Mouse (Mus musculus) limb, embryonic 14.5 days (tissue): Measurements from ENCODE around the gene Sbk3. TPM values are rescaled to one million over a fixed set of nuclear protein-coding genes. Genes with fewer than 3 reads are reported as not detected.

ENCODE experiments used
- ATAC-seq: fragments of 200-750 bp; cut with Nextera tagmentation; 2 replicates; pipeline ENCODE4 v1.8.0; 2017; ENCODE audit warnings: low read depth, moderate number of reproducible peaks, moderate TSS enrichment; ENCODE audit not compliant: low FRiP score
- DNase-seq: peaks from one replicate; pipeline ENCODE4 v3.0.0-alpha.2; 2015; ENCODE audit warnings: low spot score
- H3K27ac ChIP-seq: fragments of 300-500 bp; sonication (generic); replicated peaks from 2 replicates; pipeline ENCODE4 v1.5.1; 2014; ENCODE audit warnings: low read depth, mild to moderate bottlenecking, low read length, moderate library complexity, mixed read lengths
- H3K27me3 ChIP-seq: fragments of 300-500 bp; sonication (generic); 2 replicates; pipeline ENCODE4 v1.6.1; 2014; ENCODE audit warnings: low read length, mixed read lengths; ENCODE audit not compliant: control insufficient read depth, insufficient read depth
- H3K36me3 ChIP-seq: fragments of 300-500 bp; sonication (generic); 2 replicates; pipeline ENCODE4 v1.6.1; 2014; ENCODE audit warnings: mild to moderate bottlenecking, low read length, moderate library complexity, mixed read lengths; ENCODE audit not compliant: control insufficient read depth, insufficient read depth
- H3K4me1 ChIP-seq: fragments of 300-500 bp; sonication (generic); 2 replicates; pipeline ENCODE4 v1.6.1; 2014; ENCODE audit warnings: antibody characterized with exemption, low read length, mixed read lengths; ENCODE audit not compliant: control insufficient read depth, insufficient read depth
- H3K4me2 ChIP-seq: fragments of 300-500 bp; sonication (generic); replicated peaks from 2 replicates; pipeline ENCODE4 v1.6.1; 2014; ENCODE audit warnings: low read depth, mild to moderate bottlenecking, low read length, moderate library complexity; ENCODE audit not compliant: severe bottlenecking
- H3K4me3 ChIP-seq: fragments of 300-500 bp; sonication (generic); replicated peaks from 2 replicates; pipeline ENCODE4 v1.5.1; 2014; ENCODE audit warnings: low read length
- H3K9ac ChIP-seq: fragments of 300-500 bp; sonication (generic); 2 replicates; pipeline ENCODE4 v1.6.1; 2014; ENCODE audit warnings: mild to moderate bottlenecking, low read depth, low read length, moderate library complexity; ENCODE audit not compliant: severe bottlenecking
- H3K9me3 ChIP-seq: fragments of 300-500 bp; sonication (generic); 2 replicates; pipeline ENCODE4 v1.6.1; 2016; ENCODE audit warnings: low read length; ENCODE audit not compliant: control insufficient read depth
- POLR2A ChIP-seq: fragments of 200-500 bp; IDR thresholded peaks from 2 replicates; pipeline ENCODE4 v1.8.0; 2012; ENCODE audit warnings: inconsistent platforms, mild to moderate bottlenecking, moderate library complexity, borderline replicate concordance; ENCODE audit not compliant: insufficient read depth, insufficient read length; ENCODE audit errors: extremely low read depth
- WGBS: fragments of 180-500 bp; shearing (Covaris S2); extraction: QIAGEN DNeasy Blood & Tissue Kit; methylation state at CpG from one replicate; pipeline ENCODE4 v1.1.7; 2014; 5-methylcytosine and 5-hydroxymethylcytosine counted together
- polyA plus RNA-seq, 2 experiments: library from polyadenylated mRNA; depleted of rRNA in 1 of 2; stranded (reverse) in 1 of 2; unstranded in 1 of 2; fragments of >200 nt; fragmentation: Nextera tagmentation in 1 of 2; extraction: Ambion mirVana in 1 of 2; gene quantifications; 2 replicates each; pipeline versions ENCODE4 v1.2.1 to v1.2.3; 2012 to 2014

The Sbk3 gene
- polyA plus RNA-seq, 2 experiments = 0.06 to 0.15 TPM

DNA sequence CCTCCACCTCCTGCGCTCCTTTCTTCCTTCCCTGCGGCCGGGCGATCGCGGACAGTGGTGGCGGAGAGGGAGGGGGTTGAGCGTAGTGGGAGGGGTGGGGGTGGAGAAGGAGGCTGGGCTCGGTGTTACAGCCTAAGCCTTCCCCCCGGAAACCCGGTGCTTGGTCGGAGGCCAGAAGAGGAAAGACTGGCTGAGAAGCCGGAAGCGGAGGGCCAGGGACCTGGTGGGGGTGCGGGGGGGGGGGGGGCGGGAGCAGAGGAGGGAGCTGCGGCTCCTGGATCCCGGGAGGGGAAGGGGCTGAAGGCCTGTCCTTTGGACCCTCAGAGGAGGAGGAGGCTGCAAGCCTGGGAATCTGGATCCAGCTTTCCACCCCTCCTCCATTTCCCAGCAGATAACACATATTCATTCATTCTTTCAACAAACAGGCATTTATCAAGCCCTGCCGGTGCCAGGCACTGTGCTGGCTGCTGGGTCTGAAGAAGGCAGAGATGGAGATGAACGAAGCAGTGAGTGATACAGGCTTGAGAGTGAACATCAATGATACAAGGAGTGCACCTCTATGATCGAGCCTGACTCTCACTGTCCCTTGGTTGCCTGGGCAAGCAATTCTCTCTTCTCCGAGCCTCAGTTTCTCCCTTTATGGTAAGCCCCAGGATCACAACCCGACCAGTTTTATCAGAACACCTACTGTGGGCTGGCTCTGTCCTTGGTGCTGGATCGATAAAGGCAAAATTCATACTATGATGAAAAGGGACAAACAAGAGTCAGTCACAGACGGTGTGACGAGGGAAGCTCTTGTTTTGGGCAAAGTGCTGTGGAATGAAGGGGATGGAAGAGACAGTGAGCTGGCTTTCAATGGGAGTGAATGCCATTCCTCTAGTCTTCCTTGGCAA lies 25.3 kb upstream of the Sbk3 start, which contains the start of gene Zfp579:
Gene Zfp579 (minus strand): TSS at position 156 of the 893 bp plus-strand sequence.
- H3K27me3 ChIP-seq = peaks cover 16% of the 10 kb centered on the region
- DNase-seq (peak; percentile 92), ATAC-seq (peak; percentile 94)
- peak within 1 kb of the TSS; percentile 55 for H3K4me3 ChIP-seq
- H3K9me3 ChIP-seq = 0 out of 2 replicates have a peak, but pooled peaks cover 3% of the 10 kb centered on the region
- H3K27ac ChIP-seq = no peak within 1 kb of the TSS
- 5% methylated on average over 22 of the region's 26 CpGs for WGBS
- peak within 1 kb of the TSS; percentile 72 for H3K9ac ChIP-seq
- H3K4me1 ChIP-seq = peaks cover 17% of the 10 kb centered on the region
- TF ChIP-seq POLR2A = peak; percentile 66; the same call in 1 of the 2 replicates
- peak within 1 kb of the TSS; percentile 81 for H3K4me2 ChIP-seq
- peaks cover 24% of the 10 kb centered on the region for H3K36me3 ChIP-seq

DNA sequence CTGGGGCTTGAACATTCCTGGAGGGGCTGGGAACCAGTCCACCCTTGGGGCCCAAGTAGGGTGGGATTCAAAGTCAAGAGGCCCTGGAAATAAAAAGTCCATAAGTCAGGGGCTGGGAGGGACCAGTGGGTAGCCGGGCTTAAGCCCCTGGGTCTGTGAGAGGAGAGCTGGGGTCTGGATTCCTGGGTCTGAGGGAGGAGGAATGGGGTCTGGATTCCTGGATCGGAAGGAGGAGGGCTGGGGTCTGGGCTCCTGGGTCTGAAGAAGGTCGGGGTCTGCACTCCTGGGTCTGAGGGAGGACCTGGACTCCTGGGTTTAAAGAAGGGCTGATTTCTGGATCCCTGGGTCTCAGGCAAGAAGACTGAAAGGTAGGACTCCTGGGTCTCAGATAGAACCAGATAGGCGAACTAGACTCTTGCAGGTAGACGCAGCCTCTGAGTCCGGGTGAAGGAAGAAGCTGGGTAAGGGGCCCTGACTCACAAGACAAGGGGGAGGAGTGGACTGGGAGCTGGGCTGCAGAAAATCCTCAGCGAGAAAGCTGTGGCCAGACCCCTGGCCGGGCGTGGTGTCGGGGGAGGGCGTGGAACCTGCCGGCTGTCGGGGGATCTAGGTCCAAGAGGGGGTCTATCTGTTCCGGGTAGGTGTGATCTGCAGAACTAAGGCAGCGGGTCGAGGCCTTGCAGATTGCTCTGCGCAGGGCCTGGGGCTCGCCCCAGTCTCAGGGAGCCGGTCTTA lies 24.5 kb upstream of the Sbk3 start:
- DNase-seq (no peak), ATAC-seq (peak; percentile 66)
- H3K27ac ChIP-seq = no peak overlapping the region

DNA sequence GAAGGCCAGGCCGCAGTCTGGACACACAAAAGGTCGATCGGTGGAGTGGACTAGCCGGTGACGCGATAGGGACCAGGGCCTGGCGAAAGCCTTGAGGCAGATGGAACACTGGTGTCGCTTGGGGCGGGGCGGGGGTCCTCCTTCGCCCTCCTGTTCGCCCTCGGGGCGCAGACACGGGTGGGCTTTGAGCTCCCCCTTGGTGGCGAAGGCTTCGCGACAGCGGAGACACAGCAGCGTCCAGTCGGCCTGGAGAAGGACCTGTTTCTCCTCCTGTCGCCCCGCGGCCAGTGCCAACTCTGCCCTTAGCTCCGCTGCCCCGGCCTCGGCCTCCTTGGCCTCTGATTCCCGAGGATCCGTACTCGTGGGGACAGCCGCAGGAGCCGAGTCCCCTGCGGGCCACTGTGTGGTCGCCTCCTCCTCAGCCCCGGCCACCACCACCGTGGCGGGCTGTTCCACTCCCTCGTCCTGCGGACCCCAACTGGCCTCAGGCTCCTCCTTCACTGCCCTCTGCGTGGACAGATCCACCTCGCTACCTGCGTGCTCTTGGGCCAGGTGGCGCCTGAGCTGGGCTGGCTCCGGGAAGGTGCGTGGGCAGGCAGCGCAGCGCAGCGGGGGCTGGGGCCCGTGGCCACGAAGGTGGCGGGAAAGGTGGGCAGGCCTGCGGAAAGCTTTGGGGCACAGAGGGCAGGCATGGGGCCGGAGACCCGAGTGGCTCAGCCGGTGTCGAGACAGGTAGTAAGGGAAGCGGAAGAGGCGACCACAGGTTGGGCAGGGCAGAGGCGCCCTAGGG lies 23.2 kb upstream of the Sbk3 start:
- Histone ChIP-seq H3K27ac (no peak overlapping the region), H3K27me3 (peaks cover 16% of the 10 kb centered on the region), H3K9ac (no peak overlapping the region; the same call in 1 of the 2 replicates), H3K9me3 (0 out of 2 replicates have a peak, but pooled peaks cover 3% of the 10 kb centered on the region), H3K36me3 (peaks cover 24% of the 10 kb centered on the region), H3K4me3 (peak overlapping the region; percentile 7; the same call in 1 of the 2 replicates), H3K4me2 (peak overlapping the region; percentile 81), H3K4me1 (peaks cover 17% of the 10 kb centered on the region)
- ATAC-seq = no peak
- DNase-seq = no peak
- no peak for TF ChIP-seq POLR2A
- WGBS = 52% methylated on average over 56 of the region's 59 CpGs

More for the DNA sequence above, 24.5 kb upstream of the Sbk3 start:
- no peak for TF ChIP-seq POLR2A
- Histone ChIP-seq H3K9me3 (0 out of 2 replicates have a peak, but pooled peaks cover 3% of the 10 kb centered on the region), H3K9ac (peak overlapping the region; percentile 72), H3K4me2 (peak overlapping the region; percentile 81), H3K4me3 (peak overlapping the region; percentile 55), H3K36me3 (peaks cover 24% of the 10 kb centered on the region), H3K27me3 (peaks cover 16% of the 10 kb centered on the region), H3K4me1 (peaks cover 17% of the 10 kb centered on the region)
- 7% methylated on average over 19 of the region's 19 CpGs for WGBS

DNA sequence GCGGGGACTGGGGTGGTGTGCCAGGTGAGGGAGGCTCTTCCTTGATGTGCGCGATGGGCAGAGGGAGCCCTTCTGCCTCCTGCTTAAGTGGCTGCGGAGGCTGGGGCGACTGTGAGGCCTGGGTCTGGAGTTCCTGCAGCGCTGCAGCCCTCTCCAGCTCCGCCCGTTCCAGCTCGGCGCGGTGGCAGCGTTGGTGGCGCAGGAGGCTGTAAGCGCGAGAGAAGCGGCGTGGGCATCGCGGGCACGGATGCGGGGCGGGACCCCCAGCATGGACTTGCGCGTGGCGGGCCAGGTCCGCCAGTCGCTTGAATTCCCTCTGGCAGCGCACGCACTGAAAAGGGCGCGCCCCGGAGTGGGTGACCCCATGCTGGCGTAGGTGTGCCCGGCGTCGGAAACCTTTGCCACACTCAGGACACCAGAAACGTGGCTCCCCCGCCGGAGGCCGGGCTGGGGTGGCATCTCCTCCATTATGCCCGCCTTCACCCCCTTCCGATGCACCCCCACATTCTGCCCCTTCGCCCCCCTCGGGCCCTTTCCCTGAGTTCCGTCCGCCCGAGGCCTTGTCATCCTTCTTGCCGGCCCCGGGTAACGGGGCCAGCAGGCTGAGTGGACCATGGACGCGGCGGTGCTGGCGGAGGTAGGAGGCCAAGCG lies 22.5 kb upstream of the Sbk3 start:
- H3K4me1 ChIP-seq = peaks cover 17% of the 10 kb centered on the region
- no peak for DNase-seq
- 0 out of 2 replicates have a peak, but pooled peaks cover 3% of the 10 kb centered on the region for H3K9me3 ChIP-seq
- H3K9ac ChIP-seq = no peak overlapping the region
- no peak for TF ChIP-seq POLR2A
- peak overlapping the region; percentile 7; the same call in 1 of the 2 replicates for H3K4me3 ChIP-seq
- H3K27me3 ChIP-seq = peaks cover 16% of the 10 kb centered on the region
- H3K36me3 ChIP-seq = peaks cover 24% of the 10 kb centered on the region
- H3K27ac ChIP-seq = no peak overlapping the region
- ATAC-seq = no peak
- H3K4me2 ChIP-seq = no peak overlapping the region; the same call in 1 of the 2 replicates
- WGBS = 45% methylated on average over 36 of the region's 55 CpGs
